Mouse (Mus musculus) ES-CJ7 (cell line): ENCODE results near the gene Lrrc75a.

Experiments
- DNase-seq: peaks from one replicate; pipeline ENCODE4 v3.0.0; 2011; ENCODE audit warnings: low read depth, low spot score

Gene Lrrc75a

GRCm38 (mm10) chr11:62601732-62602618, 46.3 kb downstream of the Lrrc75a start:
- peak; percentile 44 for DNase-seq

DNA sequence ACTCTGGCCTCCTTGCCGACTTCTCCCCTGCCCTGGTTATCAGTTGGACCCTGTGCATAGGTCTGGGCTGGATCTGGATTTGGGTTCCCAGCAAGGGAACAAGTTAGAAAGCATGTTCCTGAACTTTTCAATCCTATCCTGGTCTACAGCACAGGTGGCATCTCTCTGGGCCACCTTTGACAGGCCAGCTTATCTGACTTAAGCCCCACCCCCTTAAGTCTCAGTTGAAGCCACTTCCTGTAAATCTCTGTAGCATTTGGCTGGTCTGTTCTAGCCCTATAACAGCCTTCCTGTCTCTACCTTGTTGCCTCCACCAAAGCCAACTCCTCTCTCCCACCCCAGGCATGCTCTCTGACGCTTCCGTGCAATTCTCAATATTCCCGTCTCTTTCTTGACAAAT, 49.8 kb downstream of the Lrrc75a start:
- no peak for DNase-seq

DNA sequence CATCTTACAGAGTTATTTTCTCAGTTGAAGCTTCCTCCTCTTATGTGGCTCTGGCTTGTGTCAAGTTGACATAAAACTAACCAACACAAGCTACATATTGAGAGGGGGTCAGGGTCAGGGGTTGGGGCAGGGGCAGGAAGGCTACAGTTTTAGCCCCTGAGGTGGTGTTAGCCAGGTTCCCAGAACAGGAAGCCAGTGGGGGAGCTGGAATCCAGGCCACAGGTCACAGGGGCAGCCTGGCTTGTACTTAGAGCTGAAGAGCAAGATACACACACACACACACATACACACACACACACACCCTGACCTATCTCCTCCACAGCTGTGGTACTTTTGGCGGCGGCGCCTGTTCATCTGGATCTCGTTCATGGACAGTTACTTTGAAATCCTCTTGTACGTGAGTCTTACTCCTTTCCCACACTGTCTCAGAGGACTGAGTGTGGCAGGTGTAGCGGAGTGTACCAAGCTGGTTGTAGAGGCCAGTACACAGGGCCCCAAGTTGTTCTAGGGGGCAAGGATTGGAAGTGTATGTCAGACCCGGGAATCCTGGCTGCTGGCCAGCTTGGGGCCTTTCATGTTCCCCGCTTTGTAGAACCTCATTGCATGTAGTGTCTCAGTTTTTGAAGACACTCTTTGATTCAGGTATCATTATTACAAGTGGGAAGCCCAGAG, 56.3 kb downstream of the Lrrc75a start:
- DNase-seq, result no peak

DNA sequence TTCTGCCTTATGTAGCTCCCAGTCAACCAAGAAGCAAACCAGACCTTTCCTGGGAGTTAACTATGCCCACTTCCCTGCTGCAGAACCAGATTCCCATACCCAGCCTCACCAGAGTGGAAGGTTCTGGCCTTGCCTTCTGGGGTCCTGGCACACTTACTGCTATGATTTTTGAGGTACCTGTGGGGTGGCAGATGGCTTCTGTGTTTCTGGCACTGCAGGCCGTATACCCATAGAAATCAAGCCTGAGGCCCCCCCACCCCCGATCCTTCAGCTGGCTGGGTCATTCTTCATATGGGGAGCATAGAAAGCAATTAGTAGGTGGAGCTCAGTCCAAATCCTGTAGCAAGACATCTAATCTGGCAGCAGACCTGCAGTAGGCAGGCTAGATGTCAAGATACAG, 57.3 kb downstream of the Lrrc75a start:
- DNase-seq, result no peak

- DNase-seq, result no peak
These were observed 58.9 kb downstream of the Lrrc75a start for GRCm38 (mm10) chr11:62589391-62589790.

DNA sequence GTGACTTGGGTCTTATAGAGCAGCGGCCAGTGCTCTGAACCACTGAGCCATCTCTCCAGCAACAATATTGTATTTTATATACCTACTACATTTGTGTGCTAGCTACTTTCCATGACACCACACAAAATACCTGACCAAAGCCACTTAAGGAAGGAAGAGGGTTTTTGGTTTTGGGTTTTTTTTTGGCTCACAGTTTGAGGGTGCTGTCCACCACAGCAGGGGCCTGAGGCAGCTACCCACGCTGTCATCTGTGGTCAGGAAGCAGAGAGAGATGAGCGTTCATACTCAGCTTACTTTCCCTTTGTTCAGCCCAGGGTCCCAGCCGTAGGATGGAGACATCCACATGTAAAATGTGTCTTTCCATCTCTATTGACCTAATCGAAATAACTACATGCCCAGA, 61.3 kb downstream of the Lrrc75a start:
- DNase-seq, result no peak

DNA sequence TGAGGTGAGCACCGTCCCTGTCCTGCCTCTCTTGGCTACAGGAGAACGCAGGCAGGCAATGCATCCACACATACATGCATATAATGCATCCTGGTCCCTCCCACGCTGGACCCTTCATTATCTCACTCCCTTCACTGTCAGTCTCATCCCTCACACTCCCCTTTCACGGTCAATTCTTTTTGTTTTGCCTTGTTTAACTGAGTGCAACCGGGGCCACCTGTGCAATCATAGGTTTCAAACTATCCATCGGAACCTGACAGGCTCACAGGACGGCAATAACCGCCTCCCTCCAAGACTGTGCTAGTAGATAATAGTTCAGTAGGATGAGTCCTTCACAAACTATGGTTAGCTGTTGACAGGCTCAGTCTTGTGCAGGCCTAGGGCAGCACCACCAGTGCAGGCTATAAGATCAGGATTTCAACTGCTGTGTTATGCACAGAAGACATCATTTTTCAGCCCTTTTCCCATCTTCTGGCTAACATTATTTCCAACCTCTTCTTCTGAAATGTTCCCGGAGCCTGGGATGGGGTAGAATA, 63.6 kb downstream of the Lrrc75a start:
- DNase-seq, result no peak

- DNase-seq, result no peak
These were observed 65.3 kb downstream of the Lrrc75a start for GRCm38 (mm10) chr11:62583031-62583430.

- no peak for DNase-seq
These were observed 71.7 kb downstream of the Lrrc75a start for GRCm38 (mm10) chr11:62576530-62577152.

DNA sequence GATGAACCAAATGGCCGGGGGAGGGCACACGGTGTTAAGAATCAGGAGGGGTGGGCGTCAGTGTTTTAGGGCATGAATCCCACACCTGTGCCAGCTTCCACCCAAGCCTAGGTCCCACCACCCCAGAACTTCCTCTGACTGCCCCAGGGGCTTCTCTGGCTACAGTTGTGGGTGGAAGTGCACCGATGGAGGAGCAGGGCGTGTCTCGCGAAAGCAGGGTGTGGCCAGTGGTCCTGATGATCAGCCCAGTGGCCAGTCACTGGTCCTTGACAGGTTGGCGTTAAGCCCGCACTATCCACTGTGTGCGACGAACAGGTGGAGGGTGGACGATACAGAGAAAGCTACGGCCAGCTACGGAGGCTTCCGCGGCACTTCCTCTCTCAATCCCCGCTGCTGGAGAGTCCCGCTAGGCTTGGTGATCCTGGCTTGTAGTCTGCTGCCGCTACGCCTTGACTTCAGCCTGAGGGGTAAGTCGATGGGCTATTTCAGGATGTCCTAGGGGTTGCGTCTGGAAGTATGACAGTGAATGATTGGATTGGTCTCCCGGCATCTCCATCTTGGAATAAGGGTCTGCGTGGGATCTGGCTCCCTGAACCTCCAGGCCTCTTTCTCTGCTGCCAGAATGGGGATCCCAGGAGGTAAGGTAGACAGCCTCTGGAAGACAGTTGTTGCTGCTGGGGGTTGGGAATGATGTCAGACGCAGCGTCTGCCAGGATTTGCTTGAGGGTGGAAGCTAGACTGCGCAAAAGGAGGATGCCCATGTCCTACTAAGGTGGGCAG, 72.5 kb downstream of the Lrrc75a start:
- no peak for DNase-seq

- peak; percentile 88 for DNase-seq
These were observed 73.0 kb downstream of the Lrrc75a start for GRCm38 (mm10) chr11:62575297-62575658.

GRCm38 (mm10) chr11:62574703-62575085, 73.6 kb downstream of the Lrrc75a start:
- no peak for DNase-seq

- no peak for DNase-seq
These were observed 74.2 kb downstream of the Lrrc75a start, which contains the start of gene Trpv2 for GRCm38 (mm10) chr11:62573959-62574702. Trpv2 (plus strand) TSS chr11:62574486.

DNA sequence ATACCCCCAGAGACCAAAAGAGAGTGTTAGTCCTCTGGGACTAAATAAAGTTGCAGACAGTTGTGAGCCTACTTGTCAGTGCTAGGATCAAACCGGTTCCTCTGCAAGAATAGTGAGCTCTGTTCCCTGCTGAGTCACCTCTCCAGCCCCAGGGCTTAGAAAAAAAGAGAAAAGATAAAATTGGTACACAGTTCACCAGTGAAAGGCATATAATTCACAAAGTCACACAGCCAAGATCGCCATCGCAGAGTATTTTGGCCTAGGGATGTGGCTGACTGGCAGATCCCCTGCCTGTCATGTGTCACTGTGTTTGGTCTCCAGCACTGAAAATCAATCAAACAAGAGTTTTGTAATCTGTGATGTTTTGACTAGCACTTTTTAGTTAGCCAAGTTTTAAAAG, 80.0 kb downstream of the Lrrc75a start:
- DNase-seq, result no peak

GRCm38 (mm10) chr11:62566211-62566610, 82.1 kb downstream of the Lrrc75a start:
- no peak for DNase-seq

- DNase-seq, result no peak
These were observed 82.6 kb downstream of the Lrrc75a start for GRCm38 (mm10) chr11:62565747-62566146.

GRCm38 (mm10) chr11:62563590-62563989, 84.7 kb downstream of the Lrrc75a start:
- DNase-seq, result no peak

DNA sequence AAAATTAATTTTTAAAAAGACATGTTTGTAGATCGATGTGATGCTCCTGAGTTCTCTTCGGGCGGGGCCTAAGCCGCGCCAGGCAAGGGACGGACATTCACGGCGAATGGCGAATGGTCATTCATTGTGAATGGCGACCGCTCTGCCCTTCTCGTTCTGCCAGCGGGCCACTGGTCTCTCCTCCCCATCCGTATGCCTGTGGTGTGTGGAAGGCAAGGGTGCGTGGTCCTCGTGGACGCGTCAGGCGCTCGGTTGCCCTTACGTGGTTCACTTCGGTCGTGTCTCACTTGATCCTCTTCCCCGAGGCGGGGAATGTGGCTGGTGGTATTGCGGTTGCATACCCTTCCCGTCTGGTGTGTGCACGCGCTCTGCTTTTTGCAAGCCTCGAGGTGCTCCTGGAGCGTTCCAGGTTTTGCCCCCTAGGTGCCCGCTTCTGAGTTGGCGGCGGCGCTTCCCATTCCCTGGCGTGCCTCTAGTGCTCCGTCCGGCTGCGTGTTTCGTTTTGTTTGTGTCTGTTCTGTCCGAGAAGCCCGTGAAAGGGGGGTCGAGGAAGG, 87.8 kb downstream of the Lrrc75a start:
- peak; percentile 33 for DNase-seq

- DNase-seq, result no peak
These were observed 89.2 kb downstream of the Lrrc75a start for GRCm38 (mm10) chr11:62558961-62559646.

- no peak for DNase-seq
These were observed 90.2 kb downstream of the Lrrc75a start for GRCm38 (mm10) chr11:62558152-62558551.
